Mouse (Mus musculus) right cerebral cortex, postnatal 25 days (tissue): ENCODE data around the gene Mgst1.

ENCODE experiments used
- DNase-seq: peaks from one replicate; pipeline ENCODE4 v3.0.0; 2022

The Mgst1 gene

DNA sequence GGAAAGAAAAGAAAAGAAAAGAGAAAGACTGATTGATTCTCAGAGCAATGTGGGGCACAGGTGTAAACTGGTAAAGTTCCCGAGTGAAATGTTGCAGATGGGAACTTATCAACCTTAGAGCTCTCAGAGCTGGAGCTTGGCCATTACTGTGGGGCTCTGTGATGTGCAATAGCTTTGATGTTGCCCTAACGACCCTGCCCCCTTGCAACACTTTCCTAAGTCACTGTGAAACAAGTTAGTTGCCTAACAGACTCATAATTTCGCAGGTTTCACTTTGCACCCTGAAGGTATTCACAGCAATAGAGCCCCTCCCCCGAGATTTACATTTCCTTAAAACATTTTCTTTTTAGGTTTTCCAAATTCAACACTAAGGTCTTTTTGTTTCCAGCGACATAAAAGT is at the start of gene Mgst1:
TSS of gene Mgst1 (plus strand) at position 387 of the 400 bp plus-strand sequence.
- DNase-seq: no peak

DNA sequence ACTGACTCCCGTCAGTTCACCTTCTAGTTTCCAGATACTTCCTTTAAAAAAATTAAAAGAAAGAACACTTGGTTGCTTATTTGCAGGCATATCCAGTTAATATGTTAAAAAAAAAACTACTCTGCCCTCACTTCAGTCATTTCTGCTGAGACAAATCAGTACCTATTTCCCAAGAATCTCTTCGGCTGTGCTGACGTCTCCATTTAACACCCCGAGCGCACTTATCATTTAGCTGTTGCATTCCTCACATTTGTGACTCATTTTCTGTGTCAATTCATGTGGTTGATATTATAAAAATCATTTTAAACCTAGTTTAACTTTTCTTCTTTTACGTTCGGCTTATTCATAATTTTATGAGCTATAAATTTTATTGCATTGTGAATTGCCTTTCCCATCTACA is 47.7 kb upstream of the Mgst1 start:
- DNase-seq: no peak

DNA sequence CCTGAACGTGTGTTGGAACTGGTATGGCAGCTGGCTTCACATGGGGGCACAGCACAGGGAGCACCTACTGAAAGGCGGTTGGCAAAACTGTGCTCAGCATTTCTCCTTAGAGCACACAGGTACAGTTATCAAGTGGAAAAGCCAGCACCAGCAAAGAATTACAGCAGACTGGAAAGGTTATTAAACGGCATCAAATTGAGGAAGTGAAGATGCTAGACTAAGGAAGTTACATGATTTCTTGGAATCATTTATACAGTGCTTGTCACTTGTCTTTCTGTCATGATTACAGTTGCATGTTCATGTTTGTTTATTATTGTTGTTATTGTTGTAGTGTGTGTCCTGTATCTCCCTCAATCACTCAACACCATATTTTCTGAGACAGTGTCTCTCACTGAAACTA is 45.1 kb upstream of the Mgst1 start:
- DNase-seq: no peak

- no peak for DNase-seq
Observed at GRCm38 (mm10) chr6:138099646-138100045, 40.5 kb upstream of the Mgst1 start.

DNA sequence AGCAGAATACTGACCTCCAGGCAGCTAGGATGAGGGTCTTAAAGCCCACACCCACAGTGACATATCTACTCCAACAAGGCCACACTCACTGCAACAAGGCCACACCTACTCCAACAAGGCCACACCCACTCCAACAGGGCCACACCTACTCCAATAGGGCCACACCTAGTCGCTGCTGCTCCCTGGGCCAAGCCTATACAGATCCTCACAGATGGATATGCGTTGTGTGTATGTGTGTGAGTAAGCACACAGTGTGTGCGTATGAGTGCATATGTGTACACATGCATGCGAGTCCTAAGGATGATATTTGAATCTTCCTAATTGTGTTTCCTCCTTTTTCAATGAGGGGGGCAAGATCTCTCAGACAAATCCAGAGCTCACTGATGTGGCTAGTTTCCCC is 38.3 kb upstream of the Mgst1 start:
- DNase-seq: no peak

- DNase-seq: no peak
Observed at GRCm38 (mm10) chr6:138102940-138103339, 37.2 kb upstream of the Mgst1 start.

- no peak for DNase-seq
Observed at GRCm38 (mm10) chr6:138104559-138104958, 35.6 kb upstream of the Mgst1 start.

GRCm38 (mm10) chr6:138117496-138117895 is 22.6 kb upstream of the Mgst1 start:
- DNase-seq: no peak

- DNase-seq: no peak
Observed at GRCm38 (mm10) chr6:138128392-138129335, 11.5 kb upstream of the Mgst1 start.

GRCm38 (mm10) chr6:138130541-138130940 is 9.6 kb upstream of the Mgst1 start:
- DNase-seq: no peak

- no peak for DNase-seq
Observed at GRCm38 (mm10) chr6:138140336-138140735, 220 bp downstream of the Mgst1 start.

DNA sequence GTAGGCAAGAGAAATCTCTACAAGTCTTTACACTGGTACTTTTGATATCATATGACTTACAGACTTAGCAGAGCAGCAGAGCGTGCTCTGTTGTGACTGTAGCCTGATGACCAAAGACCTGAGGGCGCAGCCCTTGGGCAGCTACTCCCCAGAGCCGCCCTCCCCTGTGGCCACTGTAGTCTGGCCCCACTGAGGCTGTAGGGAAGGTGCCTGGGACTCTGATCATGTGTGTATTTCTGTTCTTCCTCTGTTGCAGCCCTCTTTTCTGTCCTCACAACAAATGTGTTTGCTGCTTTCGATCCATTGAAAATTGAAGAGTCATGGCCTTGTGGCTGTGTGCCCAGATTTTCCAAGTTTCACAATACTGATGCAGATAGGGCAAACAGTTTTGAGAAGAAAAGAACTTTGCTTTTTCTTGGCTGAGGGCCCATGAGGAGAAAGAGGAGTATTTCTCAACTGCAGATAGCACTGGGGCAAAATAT is 1.0 kb downstream of the Mgst1 start:
- DNase-seq: no peak

DNA sequence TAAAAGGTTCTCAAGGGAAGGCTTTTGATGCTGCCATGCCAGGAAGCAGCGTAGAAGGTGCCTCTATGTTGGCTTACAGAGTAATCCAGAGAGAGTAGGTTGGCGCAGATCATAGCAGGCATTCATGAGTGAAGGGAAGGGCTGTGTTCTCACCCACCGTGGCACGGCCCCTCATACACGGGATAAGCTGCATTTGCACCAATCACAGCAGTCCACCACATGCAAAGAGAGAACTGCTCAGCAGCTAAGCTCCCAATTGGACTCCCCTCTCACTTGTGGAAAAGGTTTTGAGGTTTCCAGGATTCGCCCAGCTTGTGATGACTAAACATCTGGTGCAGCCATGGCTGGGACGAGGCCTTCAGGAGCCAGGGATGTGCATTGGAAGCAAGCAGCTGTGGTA is 2.5 kb downstream of the Mgst1 start:
- no peak for DNase-seq

GRCm38 (mm10) chr6:138143450-138143849 is 3.3 kb downstream of the Mgst1 start:
- no peak for DNase-seq

- peak; percentile 54 for DNase-seq
Observed at GRCm38 (mm10) chr6:138153111-138153510, 13.0 kb downstream of the Mgst1 start.

DNA sequence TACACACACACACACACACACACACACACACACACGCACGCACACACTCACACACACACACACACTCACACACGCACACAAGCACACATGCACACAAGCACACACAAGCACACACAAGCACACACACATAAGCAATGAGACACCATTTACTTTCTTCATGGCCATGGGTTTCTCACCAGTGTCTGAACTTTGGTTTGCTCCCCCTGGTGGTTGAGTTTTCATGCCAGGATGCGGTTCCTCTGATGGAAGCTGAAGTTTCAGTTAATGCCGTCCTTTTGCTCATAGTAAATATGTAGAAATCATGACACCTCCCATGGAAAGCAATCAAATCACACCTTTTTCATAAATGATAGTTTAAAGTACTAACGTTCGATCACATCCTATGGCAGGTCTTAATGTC is 23.8 kb downstream of the Mgst1 start:
- no peak for DNase-seq

DNA sequence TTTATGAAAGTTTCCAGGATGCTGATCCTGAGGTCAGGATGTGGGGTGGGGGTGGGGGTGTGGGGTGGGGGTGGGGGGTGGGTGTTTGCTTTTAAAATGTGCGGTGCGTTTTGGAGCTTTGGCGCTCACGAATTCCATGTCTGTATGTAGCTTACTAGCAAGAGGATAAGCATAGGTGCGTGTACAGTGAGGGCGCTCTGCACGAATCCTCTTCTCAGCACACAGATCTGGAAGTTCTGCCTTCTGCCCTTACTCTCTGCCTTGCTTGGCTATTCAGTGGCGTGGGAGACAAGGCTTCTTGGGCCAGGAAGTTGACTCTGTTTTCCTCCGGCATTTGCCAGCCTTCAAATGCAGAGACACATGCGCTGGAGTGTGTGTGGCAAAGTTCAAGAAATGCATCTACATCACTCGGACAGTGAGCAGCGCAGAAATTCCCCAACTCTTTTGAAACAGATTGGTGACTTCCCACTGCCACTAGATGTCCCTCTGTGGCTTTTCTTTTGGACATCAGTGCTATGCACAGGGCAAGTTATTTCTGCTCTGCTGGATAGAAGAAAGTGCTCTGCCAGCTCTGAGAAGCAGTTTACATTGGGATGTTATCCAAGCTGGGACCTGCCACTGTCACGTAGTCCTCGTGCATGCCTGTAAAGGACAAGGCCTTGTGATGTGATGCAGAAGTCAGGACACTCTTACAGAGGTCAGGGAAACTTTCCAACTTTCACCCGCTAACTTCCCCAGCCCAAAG is 31.5 kb downstream of the Mgst1 start:
- DNase-seq: peak; percentile 29
